Mouse (Mus musculus) hindbrain, embryonic 14.5 days (tissue): ENCODE results near the gene Fchsd2. TPM values are rescaled to one million over a fixed set of nuclear protein-coding genes. Genes with fewer than 3 reads are reported as not detected.

Experiments
- ATAC-seq: fragments of 200-750 bp; cut with Nextera tagmentation; 2 replicates; pipeline ENCODE4 v1.8.0; 2017; ENCODE audit warnings: moderate number of reproducible peaks, mild to moderate bottlenecking, moderate TSS enrichment, moderate library complexity; ENCODE audit not compliant: low FRiP score
- DNase-seq: peaks from one replicate; pipeline ENCODE4 v3.0.0-alpha.2; 2015; ENCODE audit warnings: low spot score
- H3K27ac ChIP-seq: fragments of 300-500 bp; sonication (generic); 2 replicates; pipeline ENCODE4 v1.5.1; 2014; ENCODE audit warnings: mild to moderate bottlenecking, moderate library complexity
- H3K27me3 ChIP-seq: fragments of 300-500 bp; sonication (generic); 2 replicates; pipeline ENCODE4 v1.6.1; 2014; ENCODE audit warnings: mild to moderate bottlenecking, low read length, mixed read lengths; ENCODE audit not compliant: control insufficient read depth, insufficient read depth
- H3K36me3 ChIP-seq: fragments of 300-500 bp; sonication (generic); replicated peaks from 2 replicates; pipeline ENCODE4 v1.6.1; 2014; ENCODE audit not compliant: control insufficient read depth, insufficient read depth
- H3K4me1 ChIP-seq: fragments of 300-500 bp; sonication (generic); replicated peaks from 2 replicates; pipeline ENCODE4 v1.6.1; 2014; ENCODE audit warnings: antibody characterized with exemption, low read length, mixed read lengths; ENCODE audit not compliant: control insufficient read depth, insufficient read depth
- H3K4me2 ChIP-seq: fragments of 300-500 bp; sonication (generic); replicated peaks from 2 replicates; pipeline ENCODE4 v1.6.1; 2014; ENCODE audit warnings: mild to moderate bottlenecking, moderate library complexity
- H3K4me3 ChIP-seq: fragments of 300-500 bp; sonication (generic); replicated peaks from 2 replicates; pipeline ENCODE4 v1.5.1; 2014; ENCODE audit warnings: mild to moderate bottlenecking, low read length
- H3K9ac ChIP-seq: fragments of 300-500 bp; sonication (generic); 2 replicates; pipeline ENCODE4 v1.6.1; 2014
- H3K9me3 ChIP-seq: fragments of 300-500 bp; sonication (generic); 2 replicates; pipeline ENCODE4 v1.6.1; 2016; ENCODE audit warnings: low read length; ENCODE audit not compliant: control insufficient read depth
- WGBS: fragments of 180-500 bp; shearing (Covaris S2); extraction: QIAGEN DNeasy Blood & Tissue Kit; methylation state at CpG from one replicate; pipeline ENCODE4 v1.1.7; 2014; 5-methylcytosine and 5-hydroxymethylcytosine counted together
- polyA plus RNA-seq: library from polyadenylated mRNA; unstranded; fragments of >200 nt; fragmentation: Nextera tagmentation; extraction: Ambion mirVana; gene quantifications from 2 replicates; pipeline ENCODE4 v1.2.1, GENCODE M21; 2014

The Fchsd2 gene
- polyA plus RNA-seq, result 48.2 and 51.5 TPM in 2 replicates

DNA sequence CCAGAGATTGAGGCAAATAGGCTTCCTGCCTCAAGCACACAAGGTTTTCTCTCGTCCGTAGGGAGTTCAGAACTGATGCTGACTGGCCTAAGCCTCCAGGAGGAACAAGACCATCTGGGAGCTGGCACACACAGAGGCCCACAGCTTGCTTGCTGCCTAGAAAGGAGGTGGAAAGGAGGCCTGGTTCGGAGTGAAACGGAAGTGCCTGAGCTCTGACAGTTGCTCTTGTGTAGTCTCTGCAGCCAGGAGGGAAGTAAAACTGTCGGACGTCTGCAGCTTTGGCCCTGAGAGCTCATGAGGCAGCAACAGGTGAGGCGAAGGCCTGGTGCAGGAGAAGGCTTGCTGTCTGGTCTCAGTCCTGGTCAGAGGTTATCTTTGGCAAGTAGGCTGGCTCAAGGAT lies at the start of gene Fchsd2:
Gene Fchsd2, plus strand, starts transcription at position 246 of the 400 bp plus-strand sequence.
- no peak within 1 kb of the TSS for H3K4me3 ChIP-seq
- H3K4me2 ChIP-seq, result no peak within 1 kb of the TSS
- no peaks in the 10 kb centered on the region for H3K9me3 ChIP-seq
- DNase-seq (no peak), ATAC-seq (no peak)
- no peaks in the 10 kb centered on the region for H3K4me1 ChIP-seq
- H3K36me3 ChIP-seq, result no peaks in the 10 kb centered on the region
- no peak within 1 kb of the TSS for H3K27ac ChIP-seq
- WGBS, result 84% methylated on average over 7 of the region's 7 CpGs
- no peak within 1 kb of the TSS for H3K9ac ChIP-seq
- no peaks in the 10 kb centered on the region for H3K27me3 ChIP-seq

DNA sequence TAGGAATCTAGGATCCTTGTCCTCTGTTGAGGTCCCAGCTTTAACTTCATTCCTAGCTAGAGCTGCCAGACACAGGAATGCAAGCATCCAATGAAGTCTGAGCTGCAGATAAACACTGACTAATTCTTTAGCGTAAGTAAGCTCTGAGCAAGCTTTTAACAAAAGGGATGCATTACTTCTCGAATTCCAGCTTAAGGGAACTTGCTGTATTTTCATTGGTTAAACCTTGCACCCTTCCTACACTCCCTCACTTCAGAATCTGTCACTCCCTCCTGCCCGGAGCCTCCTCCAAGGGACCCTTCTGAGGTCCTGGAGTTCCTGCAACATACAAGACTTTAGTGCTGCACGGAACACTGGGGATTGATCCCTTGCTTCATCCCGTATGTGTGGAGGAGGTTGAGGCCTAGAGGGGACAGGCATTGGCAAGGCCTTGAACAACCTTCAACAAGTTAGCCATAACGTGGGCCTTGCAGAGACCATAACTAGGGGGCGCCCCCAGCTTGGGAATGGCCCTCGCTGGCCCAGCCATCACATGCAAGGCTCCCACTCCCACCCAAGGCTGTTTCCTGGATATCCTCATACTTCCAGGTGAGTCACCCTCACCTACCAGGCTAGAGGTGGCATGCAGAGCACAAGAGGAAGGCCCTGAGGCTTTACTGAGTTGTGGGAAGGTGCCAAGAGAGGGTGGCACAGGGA lies 48.7 kb upstream of the Fchsd2 start:
- H3K27me3 ChIP-seq, result no peaks in the 10 kb centered on the region
- WGBS, result 71% methylated on average over 8 of the region's 8 CpGs
- ATAC-seq, result no peak

DNA sequence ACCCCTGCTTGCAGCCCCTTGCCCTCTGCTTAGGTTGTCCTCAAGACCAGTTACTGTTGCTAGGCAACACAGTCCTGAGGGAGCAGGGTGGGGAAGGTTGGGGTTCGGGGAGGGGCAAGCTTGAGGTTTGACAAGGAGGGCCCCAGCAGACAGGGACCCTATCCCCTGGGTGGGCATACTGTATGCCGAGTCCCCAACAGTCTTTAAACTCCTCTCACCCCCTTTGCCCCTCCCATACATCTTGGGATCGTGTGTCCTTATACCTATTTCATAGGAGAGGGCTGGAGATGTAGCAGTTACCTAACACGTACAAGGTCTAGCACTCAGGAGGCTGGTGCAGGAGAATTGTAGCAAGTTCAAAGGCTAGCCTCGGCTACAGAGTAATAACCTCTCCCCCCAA lies 44.4 kb upstream of the Fchsd2 start:
- H3K27ac ChIP-seq, result no peak overlapping the region
- no peak overlapping the region for H3K9ac ChIP-seq
- ATAC-seq, result no peak
- 76% methylated on average over 5 of the region's 5 CpGs for WGBS
- no peak overlapping the region for H3K4me2 ChIP-seq
- DNase-seq, result no peak
- no peak overlapping the region for H3K4me3 ChIP-seq
- no peaks in the 10 kb centered on the region for H3K4me1 ChIP-seq
- H3K27me3 ChIP-seq, result no peaks in the 10 kb centered on the region
- H3K9me3 ChIP-seq, result no peaks in the 10 kb centered on the region
- H3K36me3 ChIP-seq, result no peaks in the 10 kb centered on the region

More for the DNA sequence above, 48.7 kb upstream of the Fchsd2 start:
- Histone ChIP-seq H3K27ac (no peak overlapping the region), H3K36me3 (no peaks in the 10 kb centered on the region), H3K4me2 (no peak overlapping the region), H3K4me1 (no peaks in the 10 kb centered on the region), H3K9ac (no peak overlapping the region), H3K4me3 (no peak overlapping the region), H3K9me3 (no peaks in the 10 kb centered on the region)
- no peak for DNase-seq

DNA sequence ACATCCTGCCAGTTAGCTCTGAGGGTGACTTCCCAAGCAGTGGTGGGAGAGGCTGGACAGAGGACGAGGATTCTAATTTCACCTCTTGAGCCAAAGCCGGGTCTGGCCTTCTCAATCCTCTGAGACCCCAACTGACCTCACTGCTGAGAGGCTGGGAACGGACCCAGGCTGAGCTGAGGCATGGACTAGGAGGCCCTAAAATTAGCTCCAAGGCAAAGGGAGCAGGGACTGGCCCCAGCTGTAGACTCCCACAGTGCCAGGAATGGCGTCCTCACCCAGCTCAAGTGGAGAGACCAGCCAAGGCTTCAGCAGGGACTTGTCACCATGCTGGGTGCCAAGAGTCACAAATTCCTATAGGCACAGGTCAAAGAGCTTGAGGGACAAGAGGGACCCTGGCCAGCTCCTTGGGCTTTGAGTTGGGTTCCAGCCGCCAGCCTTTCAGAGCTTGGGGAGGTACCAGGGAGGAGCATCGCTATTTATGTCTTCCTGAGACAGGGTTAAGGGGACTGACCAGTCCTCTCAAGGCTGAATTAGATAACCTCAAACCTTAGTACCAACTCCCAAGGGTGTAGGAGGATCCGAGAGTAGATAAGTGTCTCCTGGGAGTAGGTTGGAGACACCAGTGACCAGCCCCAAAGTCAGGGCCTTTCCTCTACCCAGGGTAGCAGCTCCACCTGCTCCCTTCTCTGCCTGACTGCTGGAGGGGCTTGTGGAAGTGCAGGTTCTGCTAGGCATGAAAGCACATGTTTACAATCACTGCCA lies 43.2 kb upstream of the Fchsd2 start:
- Histone ChIP-seq H3K4me3 (no peak overlapping the region), H3K4me1 (no peaks in the 10 kb centered on the region), H3K27ac (no peak overlapping the region), H3K27me3 (no peaks in the 10 kb centered on the region), H3K4me2 (no peak overlapping the region), H3K36me3 (no peaks in the 10 kb centered on the region), H3K9me3 (no peaks in the 10 kb centered on the region), H3K9ac (no peak overlapping the region)
- DNase-seq (no peak), ATAC-seq (no peak)
- WGBS, result 78% methylated on average over 7 of the region's 7 CpGs

DNA sequence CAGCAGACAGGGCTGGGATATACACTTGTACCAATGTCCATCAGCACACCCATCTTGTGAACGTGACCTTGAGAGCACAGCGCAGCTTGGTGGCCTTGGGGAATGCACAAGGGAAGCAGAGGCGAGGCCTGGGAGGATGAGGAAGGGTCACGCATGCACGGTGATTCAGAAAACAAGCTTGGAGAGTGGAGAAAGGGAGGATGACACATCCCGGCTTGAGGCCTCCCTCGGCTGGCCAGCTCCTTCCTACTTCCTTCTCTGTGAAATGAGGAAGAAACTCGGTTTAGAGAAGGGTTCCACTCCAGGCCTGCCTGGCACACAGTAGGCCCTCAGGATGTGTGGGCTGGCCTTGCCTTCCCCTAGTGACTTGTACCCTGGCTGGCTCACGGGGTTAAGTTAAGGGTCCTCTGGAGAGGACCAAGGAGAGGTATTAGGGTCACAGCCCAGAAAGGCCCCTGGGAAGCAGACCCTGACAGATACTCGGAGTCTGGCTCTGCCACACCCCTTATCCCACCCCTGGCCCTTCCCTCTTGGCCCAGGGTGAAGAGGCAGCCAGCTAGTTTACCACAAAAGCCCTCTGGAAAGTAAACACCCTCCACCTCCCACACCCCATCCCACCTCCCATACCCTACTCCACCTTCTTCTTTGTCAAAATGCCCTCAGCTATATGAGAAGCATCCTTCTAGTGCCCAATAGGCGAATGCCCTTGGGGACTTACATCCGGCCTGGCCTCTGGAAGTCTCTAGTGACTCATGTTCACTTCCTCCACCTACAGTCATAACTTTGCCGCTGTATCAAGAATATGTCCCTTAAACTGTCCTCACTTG lies 41.7 kb upstream of the Fchsd2 start:
- no peaks in the 10 kb centered on the region for H3K9me3 ChIP-seq
- ATAC-seq, result no peak
- H3K4me1 ChIP-seq, result no peaks in the 10 kb centered on the region
- no peak overlapping the region for H3K9ac ChIP-seq
- no peak for DNase-seq
- WGBS, result 76% methylated on average over 13 of the region's 13 CpGs
- no peaks in the 10 kb centered on the region for H3K27me3 ChIP-seq
- H3K36me3 ChIP-seq, result no peaks in the 10 kb centered on the region
- no peak overlapping the region for H3K4me3 ChIP-seq
- H3K4me2 ChIP-seq, result no peak overlapping the region
- no peak overlapping the region for H3K27ac ChIP-seq

DNA sequence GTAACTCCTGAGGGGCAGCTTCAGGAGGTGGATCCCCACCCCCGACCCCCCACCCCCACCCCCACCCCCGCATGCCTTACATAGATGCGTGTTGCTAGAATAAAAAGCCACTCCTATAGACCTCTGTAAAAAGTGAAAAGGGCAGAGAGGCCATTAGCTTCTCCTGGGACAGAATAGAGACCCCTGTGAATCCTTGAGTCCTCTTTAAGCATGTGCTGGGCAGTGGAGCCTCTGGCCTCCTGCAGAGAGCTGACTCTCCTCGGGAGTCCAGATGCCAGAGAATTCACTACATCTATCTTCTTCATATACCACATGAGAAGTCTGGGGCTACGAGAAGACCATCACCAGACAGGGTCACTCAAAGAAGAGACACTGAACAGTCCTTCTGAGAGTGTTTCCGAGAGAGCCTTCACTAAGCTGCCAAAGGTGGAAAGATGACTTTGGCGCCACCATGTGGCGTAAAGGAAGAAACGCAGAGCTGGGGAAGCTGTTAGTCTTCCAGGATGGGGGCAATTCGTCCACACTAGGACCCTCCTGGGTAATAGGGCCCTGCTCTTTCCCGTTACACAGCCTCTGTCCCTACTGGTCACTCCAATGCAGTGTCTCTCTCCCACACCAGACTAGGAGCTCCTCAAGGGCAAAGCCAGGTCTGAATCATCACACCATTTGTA lies 41.0 kb upstream of the Fchsd2 start:
- Histone ChIP-seq H3K27ac (no peak overlapping the region), H3K9ac (no peak overlapping the region), H3K4me1 (no peaks in the 10 kb centered on the region), H3K36me3 (no peaks in the 10 kb centered on the region), H3K4me2 (no peak overlapping the region), H3K27me3 (no peaks in the 10 kb centered on the region), H3K4me3 (no peak overlapping the region), H3K9me3 (no peaks in the 10 kb centered on the region)
- peak; percentile 88 for DNase-seq
- 18% methylated on average over 11 of the region's 11 CpGs for WGBS
- peak; percentile 40; the same call in 1 of the 2 replicates for ATAC-seq

DNA sequence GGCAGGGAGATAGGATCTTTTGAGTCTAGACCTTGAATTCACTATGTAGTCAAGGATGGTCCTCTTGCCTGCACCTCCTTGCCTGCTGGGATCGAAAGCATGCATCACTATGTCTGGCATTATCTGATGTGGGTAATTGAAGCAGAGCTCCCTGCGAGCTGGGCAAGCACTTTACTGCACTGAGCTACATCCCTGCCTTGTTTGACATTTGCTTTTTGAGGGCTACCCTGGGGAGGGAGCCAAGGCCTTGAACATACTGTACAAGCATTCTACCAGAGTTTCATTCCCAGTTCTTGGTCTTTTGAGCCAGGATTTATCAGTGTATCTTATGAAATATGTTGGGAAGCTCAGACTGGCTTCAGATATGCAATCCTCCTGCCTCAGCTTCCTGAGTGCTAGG lies 39.5 kb upstream of the Fchsd2 start:
- DNase-seq (no peak), ATAC-seq (no peak)
- Histone ChIP-seq H3K27me3 (no peaks in the 10 kb centered on the region), H3K4me1 (0 out of 2 replicates have a peak, but pooled peaks cover 3% of the 10 kb centered on the region), H3K9ac (no peak overlapping the region), H3K9me3 (no peaks in the 10 kb centered on the region), H3K27ac (no peak overlapping the region), H3K4me2 (no peak overlapping the region), H3K36me3 (no peaks in the 10 kb centered on the region), H3K4me3 (no peak overlapping the region)
- 71% methylated on average over 2 of the region's 2 CpGs for WGBS

DNA sequence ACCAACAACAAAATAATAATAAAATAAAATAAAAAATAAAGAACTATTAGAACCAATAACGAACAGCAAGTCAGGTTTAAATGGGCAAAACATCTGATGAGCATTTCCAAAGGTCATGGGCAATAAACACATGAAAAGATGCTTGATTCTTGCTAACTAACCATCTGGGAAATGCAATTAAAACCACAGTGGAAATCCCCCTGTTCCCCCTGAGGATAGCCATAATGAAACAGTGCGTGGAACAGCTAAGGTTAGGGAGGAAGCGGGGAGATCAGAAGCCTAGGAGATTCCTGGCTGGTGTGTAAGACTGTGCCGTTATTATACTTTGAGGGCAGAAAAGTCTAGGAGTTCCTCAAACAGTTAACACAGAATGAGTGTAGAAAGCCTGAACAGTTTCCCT lies 35.4 kb upstream of the Fchsd2 start:
- Histone ChIP-seq H3K4me1 (0 out of 2 replicates have a peak, but pooled peaks cover 3% of the 10 kb centered on the region), H3K36me3 (no peaks in the 10 kb centered on the region), H3K9me3 (no peaks in the 10 kb centered on the region), H3K9ac (no peak overlapping the region), H3K4me3 (no peak overlapping the region), H3K27ac (no peak overlapping the region), H3K27me3 (no peaks in the 10 kb centered on the region), H3K4me2 (no peak overlapping the region)
- DNase-seq (no peak), ATAC-seq (no peak)
- WGBS, result 48% methylated on average over 4 of the region's 4 CpGs
